Mouse (Mus musculus) intestine, postnatal 0 days (tissue): ENCODE measurements around the gene Fbxo17. TPM values are rescaled to one million over a fixed set of nuclear protein-coding genes. Genes with fewer than 3 reads are reported as not detected.
"Not testable (repeated sequence)": the region's sequence is repeated elsewhere in the genome, so short reads cannot be mapped to it uniquely, and the experiment has no call there.

ENCODE experiments used
- ATAC-seq: fragments of 200-750 bp; cut with Nextera tagmentation; 2 replicates; pipeline ENCODE4 v1.8.0; 2017; ENCODE audit warnings: mild to moderate bottlenecking, moderate TSS enrichment, moderate library complexity
- H3K27ac ChIP-seq: fragments of 300-500 bp; sonication (generic); 2 replicates; pipeline ENCODE4 v1.5.1; 2014; ENCODE audit warnings: mild to moderate bottlenecking, low read depth, low read length, moderate library complexity
- H3K27me3 ChIP-seq: fragments of 300-500 bp; sonication (generic); replicated peaks from 2 replicates; pipeline ENCODE4 v1.6.1; 2014; ENCODE audit warnings: low read length, mixed read lengths; ENCODE audit not compliant: control insufficient read depth, insufficient read depth
- H3K36me3 ChIP-seq: fragments of 300-500 bp; sonication (generic); 2 replicates; pipeline ENCODE4 v1.6.1; 2014; ENCODE audit warnings: mild to moderate bottlenecking, moderate library complexity; ENCODE audit not compliant: control insufficient read depth, insufficient read depth
- H3K4me1 ChIP-seq: fragments of 300-500 bp; sonication (generic); replicated peaks from 2 replicates; pipeline ENCODE4 v1.6.1; 2014; ENCODE audit warnings: antibody characterized with exemption, low read length, mixed read lengths; ENCODE audit not compliant: control insufficient read depth, insufficient read depth
- H3K4me2 ChIP-seq: fragments of 300-500 bp; sonication (generic); replicated peaks from 2 replicates; pipeline ENCODE4 v1.6.1; 2014; ENCODE audit warnings: low read depth, mild to moderate bottlenecking, moderate library complexity
- H3K4me3 ChIP-seq: fragments of 300-500 bp; sonication (generic); 2 replicates; pipeline ENCODE4 v1.5.1; 2014; ENCODE audit warnings: low read depth, low read length
- H3K9ac ChIP-seq: fragments of 300-500 bp; sonication (generic); 2 replicates; pipeline ENCODE4 v1.6.1; 2014; ENCODE audit warnings: mild to moderate bottlenecking, low read depth, low read length
- H3K9me3 ChIP-seq: fragments of 300-500 bp; sonication (generic); 2 replicates; pipeline ENCODE4 v1.6.1; 2016; ENCODE audit warnings: mixed run types; ENCODE audit not compliant: control insufficient read depth
- CTCF ChIP-seq: sonication (generic); IDR thresholded peaks from 2 replicates; pipeline ENCODE4 v1.5.1; 2016; ENCODE audit warnings: low read depth, mild to moderate bottlenecking, control low read depth, antibody characterized with exemption, moderate library complexity
- WGBS: fragments of 180-500 bp; shearing (Covaris S2); extraction: QIAGEN DNeasy Blood & Tissue Kit; methylation state at CpG from one replicate; pipeline ENCODE4 v1.1.7; 2014; 5-methylcytosine and 5-hydroxymethylcytosine counted together
- polyA plus RNA-seq: library from polyadenylated mRNA; unstranded; fragments of >200 nt; fragmentation: Nextera tagmentation; extraction: Ambion mirVana; gene quantifications from 2 replicates; pipeline ENCODE4 v1.2.1, GENCODE M21; 2015

Gene Fbxo17
- 1.6 and 1.8 TPM in 2 replicates for polyA plus RNA-seq

DNA sequence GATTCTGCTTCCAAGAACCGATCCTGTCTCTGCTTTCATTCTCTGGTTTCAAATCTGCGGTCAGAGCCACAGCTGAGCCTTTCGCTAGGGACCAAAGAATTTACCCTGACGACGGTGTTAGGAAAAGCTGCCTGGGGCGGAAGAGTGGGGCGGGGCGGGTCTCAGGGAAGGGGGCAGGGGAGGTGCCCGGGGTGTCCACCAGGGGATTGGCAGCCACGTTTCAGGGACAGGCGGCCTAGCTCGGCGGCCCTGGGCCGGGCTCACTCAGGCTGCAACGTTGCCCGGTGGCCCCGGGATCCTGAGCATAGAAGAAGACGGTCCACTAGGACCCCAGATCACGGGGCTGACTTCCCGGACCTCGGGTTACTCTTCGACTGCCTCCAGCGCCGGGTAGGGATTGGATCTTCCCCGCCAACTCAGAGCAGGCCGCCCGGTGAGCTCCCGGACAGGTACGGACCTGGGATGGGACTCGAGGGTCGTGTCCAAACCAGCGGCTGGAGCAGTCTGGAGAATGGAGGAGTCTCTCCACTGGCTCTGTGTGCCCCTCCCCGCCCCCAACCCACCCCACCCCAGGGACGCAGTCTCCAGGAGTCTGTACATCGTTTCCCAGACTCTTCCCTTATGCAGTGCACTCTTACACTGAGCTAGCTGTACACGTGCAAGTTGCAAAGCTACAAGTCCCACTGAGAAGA is at the start of gene Fbxo17:
TSS of gene Fbxo17 (plus strand) at position 215 of the 692 bp plus-strand sequence.
- peak; percentile 29; the same call in 1 of the 2 replicates for ATAC-seq
- Histone ChIP-seq H3K4me1 (no peaks in the 10 kb centered on the region), H3K9ac (peak within 1 kb of the TSS; percentile 51), H3K27me3 (no peaks in the 10 kb centered on the region), H3K9me3 (no peaks in the 10 kb centered on the region), H3K36me3 (no peaks in the 10 kb centered on the region), H3K4me3 (peak within 1 kb of the TSS; percentile 47), H3K4me2 (peak within 1 kb of the TSS; percentile 84), H3K27ac (peak within 1 kb of the TSS; percentile 21; the same call in 1 of the 2 replicates)
- peak; percentile 41 for TF ChIP-seq CTCF
- 3% methylated on average over 36 of the region's 36 CpGs for WGBS

DNA sequence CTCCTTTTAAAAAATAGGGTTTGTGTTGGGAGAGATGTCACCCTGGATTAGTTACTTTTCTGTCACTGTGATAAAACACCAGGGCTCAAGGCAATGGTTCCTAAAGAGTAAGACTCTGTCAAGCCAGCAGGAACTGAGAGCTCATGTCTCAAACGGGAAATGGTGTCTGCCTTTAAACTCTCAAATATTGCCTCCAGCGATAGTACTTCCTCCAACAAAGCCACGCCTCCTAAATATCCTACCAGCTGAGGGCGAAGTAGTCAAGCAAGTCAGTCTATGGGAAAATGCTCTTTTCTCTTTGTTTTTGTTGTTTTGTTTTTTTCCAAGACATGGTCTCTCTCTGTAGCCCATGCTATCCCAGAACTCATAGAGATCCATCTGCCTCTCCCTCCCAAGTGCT is 45.4 kb upstream of the Fbxo17 start:
- no peak overlapping the region for H3K9ac ChIP-seq
- H3K4me1 ChIP-seq: no peaks in the 10 kb centered on the region
- no peaks in the 10 kb centered on the region for H3K36me3 ChIP-seq
- ATAC-seq: no peak
- no peaks in the 10 kb centered on the region for H3K9me3 ChIP-seq
- no peaks in the 10 kb centered on the region for H3K27me3 ChIP-seq
- no peak overlapping the region for H3K27ac ChIP-seq
- H3K4me3 ChIP-seq: no peak overlapping the region
- H3K4me2 ChIP-seq: no peak overlapping the region
- WGBS: 31% methylated on average over 4 of the region's 4 CpGs
- TF ChIP-seq CTCF: no peak

DNA sequence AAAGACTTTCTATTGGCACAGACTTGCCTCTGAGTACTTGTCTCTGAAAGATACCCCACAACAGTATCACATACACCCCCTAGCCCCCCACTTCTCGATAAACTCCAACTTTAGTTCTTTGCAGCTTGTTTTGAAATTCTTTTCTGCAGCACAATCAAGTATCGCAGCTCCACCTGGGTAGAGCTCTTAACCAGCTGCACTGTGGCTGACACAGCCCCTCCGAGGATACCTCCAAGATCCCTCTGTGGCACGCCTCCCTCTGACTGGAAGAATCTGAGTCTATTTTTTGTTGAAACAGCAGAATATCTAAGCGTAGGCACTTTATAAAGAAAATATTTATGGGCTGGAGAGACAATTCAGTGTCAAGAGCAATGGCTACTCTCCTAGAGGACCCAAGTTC is 44.3 kb upstream of the Fbxo17 start:
- 91% methylated on average over 5 of the region's 5 CpGs for WGBS
- Histone ChIP-seq H3K36me3 (no peaks in the 10 kb centered on the region), H3K27ac (no peak overlapping the region), H3K9me3 (no peaks in the 10 kb centered on the region), H3K9ac (no peak overlapping the region), H3K4me1 (no peaks in the 10 kb centered on the region), H3K4me3 (no peak overlapping the region), H3K27me3 (no peaks in the 10 kb centered on the region), H3K4me2 (no peak overlapping the region)
- TF ChIP-seq CTCF: no peak
- ATAC-seq: no peak

DNA sequence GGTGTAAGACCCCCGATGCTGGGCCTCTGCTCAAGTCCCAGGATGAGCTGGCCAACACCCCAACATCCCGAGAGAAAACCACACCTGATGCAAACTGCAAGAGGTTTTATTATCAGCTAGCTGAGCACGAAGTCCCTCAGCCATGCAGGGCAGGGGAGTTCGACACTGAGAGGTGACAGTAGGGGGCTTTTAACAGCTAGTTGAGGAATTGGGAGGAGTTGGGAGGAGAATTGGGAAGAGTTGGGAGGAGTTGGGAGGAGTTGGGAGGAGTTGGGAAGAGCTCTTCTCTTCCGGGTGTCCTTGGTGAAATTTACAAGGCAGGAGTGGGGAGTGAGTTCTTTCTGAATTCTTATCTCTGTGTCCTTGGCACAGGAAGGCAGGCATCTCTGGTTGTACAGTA is 43.8 kb upstream of the Fbxo17 start:
- not testable (repeated sequence) for H3K4me3 ChIP-seq, H3K4me2 ChIP-seq, ATAC-seq, H3K27me3 ChIP-seq, H3K9ac ChIP-seq, H3K9me3 ChIP-seq, H3K4me1 ChIP-seq, H3K27ac ChIP-seq, H3K36me3 ChIP-seq
- WGBS: 66% methylated on average over 5 of the region's 5 CpGs

DNA sequence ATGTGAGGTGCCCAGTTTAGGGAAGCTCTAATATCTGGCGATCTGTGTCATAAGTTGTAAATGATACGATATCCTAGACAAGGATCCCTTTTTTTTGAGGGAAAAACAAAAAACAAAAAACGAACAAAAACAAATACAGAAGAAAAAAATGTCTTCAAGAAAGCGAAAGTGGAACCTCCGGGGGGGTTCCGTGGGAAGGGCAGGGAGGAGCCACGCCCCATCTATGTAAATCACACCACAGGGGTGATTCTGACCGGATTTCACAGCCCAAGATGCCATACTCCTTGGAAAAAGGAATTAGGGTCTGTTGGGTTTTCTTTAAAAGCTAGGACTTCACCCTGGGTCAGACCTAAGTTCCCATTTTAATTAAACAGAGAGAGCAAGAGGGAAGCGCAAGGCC is 41.6 kb upstream of the Fbxo17 start:
- Histone ChIP-seq H3K9ac (no peak overlapping the region), H3K4me2 (no peak overlapping the region), H3K27ac (no peak overlapping the region), H3K4me3 (no peak overlapping the region), H3K36me3 (no peaks in the 10 kb centered on the region), H3K4me1 (no peaks in the 10 kb centered on the region), H3K9me3 (no peaks in the 10 kb centered on the region), H3K27me3 (no peaks in the 10 kb centered on the region)
- no peak for ATAC-seq
- no peak for TF ChIP-seq CTCF
- 75% methylated on average over 9 of the region's 9 CpGs for WGBS

DNA sequence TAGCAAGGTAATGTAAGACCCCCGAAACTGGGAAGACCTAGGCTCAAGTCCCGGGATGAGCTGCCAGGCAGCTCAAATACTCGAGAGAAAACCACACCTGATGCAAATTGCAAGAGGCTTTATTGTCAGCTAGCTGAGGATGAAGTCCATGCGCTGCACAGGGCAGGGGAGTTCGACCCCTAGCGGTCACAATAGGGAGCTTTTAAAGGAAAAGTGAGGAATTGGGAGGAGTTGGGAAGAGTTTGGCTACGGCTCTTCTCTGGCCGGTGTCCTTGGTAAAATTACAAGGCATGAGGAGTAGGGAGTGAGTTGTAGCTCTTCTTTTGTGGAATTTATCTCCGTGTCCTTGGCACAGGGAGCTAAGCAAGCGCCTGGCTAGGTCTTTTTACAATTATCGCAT is 40.9 kb upstream of the Fbxo17 start:
- H3K36me3 ChIP-seq: no peaks in the 10 kb centered on the region
- no peak for ATAC-seq
- H3K9me3 ChIP-seq: no peaks in the 10 kb centered on the region
- H3K27me3 ChIP-seq: no peaks in the 10 kb centered on the region
- H3K27ac ChIP-seq: no peak overlapping the region
- no peak overlapping the region for H3K4me2 ChIP-seq
- no peaks in the 10 kb centered on the region for H3K4me1 ChIP-seq
- 43% methylated on average over 11 of the region's 11 CpGs for WGBS
- H3K9ac ChIP-seq: no peak overlapping the region
- no peak overlapping the region for H3K4me3 ChIP-seq
- TF ChIP-seq CTCF: peak; percentile 67
